Mouse (Mus musculus) MEL (cell line): ENCODE data around the gene Ocln.

Source experiments
- CTCF ChIP-seq, 3 experiments: IDR thresholded peaks in 2 of 3; conservative IDR thresholded peaks in 1 of 3; 2 replicates each; pipeline ENCODE4 v1.5.1; 2011 to 2012; ENCODE audit warnings: low read length in 3 of 3, low read depth in 2 of 3, mild to moderate bottlenecking in 2 of 3, improper control_type of control experiment in 1 of 3, inconsistent platforms in 1 of 3, mixed read lengths in 1 of 3, moderate library complexity in 1 of 3; ENCODE audit not compliant: control insufficient read depth in 1 of 3, insufficient read depth in 1 of 3, poor library complexity in 1 of 3, severe bottlenecking in 1 of 3
- GABPA ChIP-seq: IDR thresholded peaks from 2 replicates; pipeline ENCODE4 v1.6.1; 2012; ENCODE audit warnings: low read depth, mild to moderate bottlenecking, inconsistent platforms, low read length, improper control_type of control experiment, moderate library complexity
- MEF2A ChIP-seq: IDR thresholded peaks from 2 replicates; pipeline ENCODE4 v1.6.1; 2014; ENCODE audit warnings: low read depth, mild to moderate bottlenecking, inconsistent platforms, low read length, improper control_type of control experiment; ENCODE audit not compliant: poor library complexity, insufficient replicate concordance, severe bottlenecking; ENCODE audit errors: extremely low read depth
- TBP ChIP-seq: IDR thresholded peaks from 2 replicates; pipeline ENCODE4 v1.8.0; 2011; ENCODE audit warnings: low read depth, low read length, improper control_type of control experiment
- ZMIZ1 ChIP-seq: IDR thresholded peaks from 2 replicates; pipeline ENCODE4 v1.6.1; 2012; ENCODE audit warnings: low read depth, mild to moderate bottlenecking, inconsistent platforms, low read length, improper control_type of control experiment, moderate library complexity

GRCm38 (mm10) chr13:100594838-100595551 lies 42.5 kb upstream of the Ocln start:
- TF ChIP-seq CTCF (IDR thresholded peaks at IDR 0.05 in 2 of 3, conservative IDR thresholded peaks at IDR 0.05 in 1 of 3; ENCODE audit: control insufficient read depth in 1 of 3, insufficient read depth in 1 of 3, low read depth in 2 of 3, low read length in 3 of 3, poor library complexity in 1 of 3, severe bottlenecking in 1 of 3): no peak
- no peak for TF ChIP-seq GABPA
- TF ChIP-seq TBP: no peak
- TF ChIP-seq ZMIZ1: no peak
- TF ChIP-seq MEF2A: no peak
